Mouse (Mus musculus) testis, postnatal 10 days (tissue): ENCODE data around the gene Vpreb2.
"Not testable (repeated sequence)": the region's sequence is repeated elsewhere in the genome, so short reads cannot be mapped to it uniquely, and the experiment has no call there.

Source experiments
- DNase-seq: peaks from one replicate; pipeline ENCODE4 v3.0.0; 2021; ENCODE audit warnings: low spot score

The Vpreb2 gene

DNA sequence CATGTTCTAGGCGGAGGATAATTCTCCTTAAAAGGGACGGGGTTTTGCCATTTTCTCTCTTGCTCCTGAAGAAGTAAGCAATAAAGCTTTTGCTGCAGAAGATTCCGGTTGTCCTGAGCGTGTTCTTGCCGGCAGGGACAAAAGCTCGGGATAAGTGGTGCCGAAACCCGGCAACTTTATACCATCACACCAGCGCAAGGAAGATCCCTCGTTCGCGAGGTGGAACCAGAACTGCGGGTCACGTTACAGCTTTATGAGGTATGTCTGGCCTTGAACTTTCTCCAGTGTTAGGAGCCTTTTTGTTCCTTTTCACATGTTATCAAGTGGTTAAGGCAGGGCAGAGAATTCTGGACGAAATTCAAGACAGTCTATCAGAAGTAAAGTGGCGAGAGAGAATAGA, 12.1 kb downstream of the Vpreb2 start:
- not testable (repeated sequence) for DNase-seq

DNA sequence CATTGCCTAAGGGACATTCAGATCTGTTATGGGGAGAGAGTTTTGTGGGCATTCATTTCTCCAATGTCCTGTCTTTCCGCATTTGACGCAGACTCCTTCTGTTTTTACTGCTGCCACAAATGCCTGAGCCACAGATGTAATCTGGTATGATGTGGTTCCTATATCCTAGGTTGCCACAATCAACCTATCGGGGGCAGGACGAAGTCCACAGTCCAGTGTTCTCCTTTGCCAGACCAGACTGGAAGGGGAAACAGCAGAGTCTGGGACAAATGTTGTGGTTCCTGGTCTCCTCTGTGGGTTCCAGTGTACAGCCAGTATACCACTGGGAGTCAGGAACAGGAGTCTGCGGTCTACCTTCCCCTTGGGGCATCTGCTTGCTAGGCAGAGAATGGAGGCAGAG, 19.4 kb downstream of the Vpreb2 start:
- no peak for DNase-seq

DNA sequence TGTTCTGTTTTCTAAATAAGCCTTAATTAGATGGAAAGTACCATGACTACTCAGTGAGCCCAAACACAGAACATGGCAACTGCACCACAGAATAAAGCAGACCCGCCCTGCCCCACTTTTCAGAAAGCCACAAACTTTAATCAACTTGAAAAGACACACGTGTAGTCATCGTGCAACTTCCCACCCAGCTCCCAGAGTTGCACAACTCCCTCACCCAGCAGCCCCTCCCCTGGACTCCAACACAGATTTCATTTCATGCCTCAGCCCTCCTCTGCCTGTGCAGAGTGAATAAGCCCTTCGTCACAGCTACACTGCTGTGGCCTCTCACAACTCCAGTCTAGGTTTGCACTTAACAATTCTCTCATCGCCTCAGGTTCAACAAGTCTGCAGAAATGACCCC, 24.4 kb downstream of the Vpreb2 start:
- no peak for DNase-seq

DNA sequence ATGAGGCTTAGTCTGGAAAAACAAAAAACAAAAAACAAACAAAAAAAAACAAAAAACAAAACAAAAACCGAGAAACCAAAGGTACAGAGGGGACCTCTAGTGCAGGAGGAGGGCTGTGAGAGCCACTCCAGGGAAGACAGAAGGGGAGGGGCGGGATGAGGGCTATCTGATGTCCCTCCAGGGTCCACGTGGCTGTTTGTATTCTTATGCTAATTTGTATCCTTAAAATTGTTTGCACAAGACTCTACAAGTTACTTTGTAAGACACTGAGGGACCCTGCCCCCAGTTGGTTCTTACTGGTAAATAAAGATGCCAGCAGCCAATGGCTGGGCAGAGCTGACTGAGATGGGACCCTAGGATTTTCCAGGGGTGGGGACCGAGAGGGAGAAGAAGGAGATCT, 26.9 kb downstream of the Vpreb2 start:
- DNase-seq, result no peak

DNA sequence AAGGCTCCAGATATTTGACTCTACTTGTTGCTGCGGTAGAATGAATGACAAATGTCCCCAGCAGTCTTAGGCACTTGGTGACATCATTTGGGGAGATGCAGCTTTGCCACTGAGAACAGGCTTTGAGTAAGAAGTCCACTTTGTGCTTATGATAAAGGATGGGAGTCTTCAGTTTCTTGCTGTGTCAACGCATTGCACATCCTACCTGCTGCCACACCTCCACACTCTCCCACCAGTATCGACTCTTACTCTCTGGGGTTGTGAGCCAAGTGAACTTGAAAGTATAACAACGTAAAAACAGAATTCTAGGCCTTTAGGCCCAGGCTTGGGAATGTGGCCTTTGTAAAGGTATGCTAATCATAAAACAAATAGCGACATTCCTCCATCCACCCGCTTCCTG, 30.9 kb downstream of the Vpreb2 start:
- no peak for DNase-seq

DNA sequence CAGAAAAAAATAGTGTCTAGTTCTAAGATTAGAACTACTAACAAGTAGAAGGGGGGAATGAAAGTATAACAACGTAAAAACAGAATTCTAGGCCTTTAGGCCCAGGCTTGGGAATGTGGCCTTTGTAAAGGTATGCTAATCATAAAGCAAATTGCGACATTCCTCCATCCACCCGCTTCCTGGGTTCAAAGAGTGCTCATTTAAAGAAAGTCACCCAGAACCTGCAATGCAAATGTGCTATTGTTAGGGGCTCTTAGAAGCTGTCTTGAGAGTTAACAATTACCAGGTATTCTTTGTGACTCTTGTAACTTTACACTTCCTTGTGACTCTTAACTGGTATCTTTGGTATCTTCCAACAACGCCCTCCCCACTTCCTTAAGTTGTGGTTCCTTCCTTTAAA, 36.3 kb downstream of the Vpreb2 start:
- not testable (repeated sequence) for DNase-seq

DNA sequence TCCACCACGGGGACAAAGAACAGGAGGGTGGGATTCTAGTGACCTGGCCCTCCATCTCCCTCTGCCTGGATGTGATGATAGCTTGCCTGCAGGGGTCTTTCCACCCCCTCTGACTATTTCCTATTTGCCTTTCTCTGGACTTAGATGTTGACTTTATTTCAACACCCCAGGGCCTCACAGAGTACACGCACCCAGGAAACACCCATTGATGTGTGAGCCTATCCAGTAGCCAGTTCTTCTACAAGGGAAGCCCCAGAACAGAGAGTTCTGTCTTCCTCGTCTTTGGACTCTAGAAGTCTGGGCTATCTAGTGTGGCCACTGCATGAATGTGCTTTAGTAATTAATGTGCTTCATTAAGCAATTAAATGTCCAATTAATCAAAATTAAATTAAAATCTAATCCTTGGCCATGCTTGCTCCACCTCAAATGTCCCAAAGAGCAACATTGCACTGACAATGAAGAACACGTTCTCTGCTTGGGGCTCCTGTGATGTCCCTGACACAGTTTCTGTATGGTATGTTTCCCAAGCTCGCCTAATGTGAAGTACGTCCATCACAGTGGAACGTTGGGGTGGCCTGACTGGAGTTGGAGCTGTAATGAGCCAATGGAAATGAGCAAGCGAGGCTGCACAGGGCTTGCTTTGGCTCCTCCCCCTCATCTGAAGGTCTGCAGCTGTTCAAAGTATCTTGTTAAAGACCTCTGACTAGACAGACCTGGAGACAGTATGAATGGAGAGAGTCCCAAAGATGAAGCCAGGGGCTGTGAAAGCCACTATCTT, 42.7 kb downstream of the Vpreb2 start:
- no peak for DNase-seq

DNA sequence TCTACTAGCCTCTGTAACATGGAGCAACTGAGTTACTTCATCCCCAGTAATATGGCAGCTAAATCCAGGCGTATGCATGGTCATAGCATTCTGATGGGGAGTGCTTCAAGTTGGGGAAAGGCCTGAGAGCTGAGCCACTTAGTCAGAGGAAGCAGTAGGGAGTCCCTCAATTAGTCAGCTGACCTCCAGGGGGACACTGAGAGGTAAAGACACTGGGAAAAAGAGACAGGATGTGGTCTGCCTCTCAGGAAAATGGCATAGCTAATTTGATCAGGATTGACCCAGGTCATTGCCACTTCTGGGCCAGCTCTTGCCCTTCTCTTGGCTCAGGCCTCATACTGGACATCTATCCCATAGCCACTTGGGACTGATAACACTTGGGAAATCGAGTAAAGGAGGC, 47.1 kb downstream of the Vpreb2 start:
- no peak for DNase-seq
